Mouse (Mus musculus) CH12.LX (cell line): ENCODE data around the gene Bloc1s1. TPM values are rescaled to one million over a fixed set of nuclear protein-coding genes. Genes with fewer than 3 reads are reported as not detected.

Source experiments
- DNase-seq: peaks from one replicate; pipeline ENCODE4 v3.0.0-alpha.2; 2013; ENCODE audit errors: extremely low read depth
- H3K27ac ChIP-seq: 2 replicates; pipeline ENCODE4 v1.5.1; 2012; ENCODE audit warnings: low read depth, mild to moderate bottlenecking, control low read depth, moderate library complexity; ENCODE audit not compliant: insufficient read depth
- H3K27me3 ChIP-seq: replicated peaks from 2 replicates; pipeline ENCODE3; 2012; ENCODE audit warnings: inconsistent platforms
- H3K36me3 ChIP-seq, 2 experiments: replicated peaks in 1 of 2; 2 replicates each; pipeline versions ENCODE3 to v1.6.1; 2012; ENCODE audit warnings: inconsistent platforms in 1 of 2, low read length in 1 of 2, mild to moderate bottlenecking in 1 of 2, mixed read lengths in 1 of 2, moderate library complexity in 1 of 2; ENCODE audit not compliant: control insufficient read depth in 1 of 2, insufficient read depth in 1 of 2
- H3K4me1 ChIP-seq, 2 experiments: 2 replicates each; pipeline ENCODE4 v1.6.1; 2012; ENCODE audit warnings: inconsistent platforms in 1 of 2, moderate library complexity in 1 of 2; ENCODE audit not compliant: insufficient read depth in 2 of 2, control insufficient read depth in 1 of 2
- H3K4me2 ChIP-seq: 2 replicates; pipeline ENCODE4 v1.6.1; 2012; ENCODE audit warnings: low read depth, mild to moderate bottlenecking, control low read depth; ENCODE audit not compliant: poor library complexity, insufficient read depth, severe bottlenecking
- H3K4me3 ChIP-seq, 3 experiments: fragments of 150-350 bp in 1 of 3; sonication (generic) in 1 of 3; replicated peaks in 1 of 3; 2 replicates each; pipeline versions ENCODE3 to v1.5.1; 2011 to 2012; ENCODE audit warnings: low read depth in 2 of 3, low read length in 2 of 3, mild to moderate bottlenecking in 2 of 3, moderate library complexity in 2 of 3, control low read depth in 1 of 3, improper control_type of control experiment in 1 of 3, inconsistent platforms in 1 of 3, mixed read lengths in 1 of 3; ENCODE audit not compliant: poor library complexity in 1 of 3
- H3K79me2 ChIP-seq: replicated peaks from 2 replicates; pipeline ENCODE4 v1.6.1; 2012; ENCODE audit warnings: mild to moderate bottlenecking, moderate library complexity; ENCODE audit not compliant: control insufficient read depth, poor library complexity, insufficient read depth, severe bottlenecking; ENCODE audit errors: extremely low read depth
- H3K9ac ChIP-seq: 2 replicates; pipeline ENCODE4 v1.6.1; 2012; ENCODE audit warnings: low read depth, mild to moderate bottlenecking, control low read depth, moderate library complexity; ENCODE audit not compliant: insufficient read depth
- H3K9me3 ChIP-seq: replicated peaks from 2 replicates; pipeline ENCODE3; 2012; ENCODE audit warnings: low read length, inconsistent platforms, mixed read lengths
- CHD2 ChIP-seq: IDR thresholded peaks from 2 replicates; pipeline ENCODE4 v1.6.1; 2011; ENCODE audit warnings: low read length, improper control_type of control experiment
- ELF1 ChIP-seq: IDR thresholded peaks from 2 replicates; pipeline ENCODE4 v1.6.1; 2014; ENCODE audit warnings: low read depth, mild to moderate bottlenecking, inconsistent platforms, low read length, improper control_type of control experiment
- GABPA ChIP-seq: IDR thresholded peaks from 2 replicates; pipeline ENCODE4 v1.6.1; 2012; ENCODE audit warnings: low read depth, low read length, improper control_type of control experiment, inconsistent platforms; ENCODE audit not compliant: insufficient replicate concordance
- JUND ChIP-seq: conservative IDR thresholded peaks from 2 replicates; pipeline ENCODE4 v1.6.1; 2011; ENCODE audit warnings: low read depth, low read length, improper control_type of control experiment
- KAT2A ChIP-seq: IDR thresholded peaks from 2 replicates; pipeline ENCODE4 v1.6.1; 2012; ENCODE audit warnings: low read length, improper control_type of control experiment, inconsistent platforms; ENCODE audit not compliant: insufficient replicate concordance
- MAFK ChIP-seq: IDR thresholded peaks from 2 replicates; pipeline ENCODE4 v1.6.1; 2011; ENCODE audit warnings: low read length, improper control_type of control experiment; ENCODE audit not compliant: insufficient replicate concordance
- MAZ ChIP-seq: IDR thresholded peaks from 2 replicates; pipeline ENCODE4 v1.6.1; 2012; ENCODE audit warnings: low read depth, mild to moderate bottlenecking, inconsistent platforms, low read length, improper control_type of control experiment, moderate library complexity
- MXI1 ChIP-seq: IDR thresholded peaks from 2 replicates; pipeline ENCODE4 v1.6.1; 2011; ENCODE audit warnings: mild to moderate bottlenecking, low read depth, low read length, improper control_type of control experiment
- NELFE ChIP-seq: IDR thresholded peaks from 2 replicates; pipeline ENCODE4 v1.6.1; 2011; ENCODE audit warnings: low read depth, low read length, improper control_type of control experiment
- POLR2A ChIP-seq: IDR thresholded peaks from 2 replicates; pipeline ENCODE4 v1.6.1; 2011; ENCODE audit warnings: low read depth, mild to moderate bottlenecking, improper control_type of control experiment, low read length
- RAD21 ChIP-seq: IDR thresholded peaks from 2 replicates; pipeline ENCODE4 v1.6.1; 2011; ENCODE audit warnings: low read depth, mild to moderate bottlenecking, low read length, improper control_type of control experiment, moderate library complexity
- SIN3A ChIP-seq: IDR thresholded peaks from 2 replicates; pipeline ENCODE4 v1.6.1; 2012; ENCODE audit warnings: low read length, improper control_type of control experiment, inconsistent platforms
- SMC3 ChIP-seq: IDR thresholded peaks from 2 replicates; pipeline ENCODE4 v1.6.1; 2011; ENCODE audit warnings: low read depth, low read length, improper control_type of control experiment
- UBTF ChIP-seq: IDR thresholded peaks from 2 replicates; pipeline ENCODE4 v1.6.1; 2012; ENCODE audit warnings: low read depth, mild to moderate bottlenecking, inconsistent platforms, low read length, improper control_type of control experiment, moderate library complexity
- ZC3H11A ChIP-seq: IDR thresholded peaks from 2 replicates; pipeline ENCODE4 v1.6.1; 2012; ENCODE audit warnings: low read depth, mild to moderate bottlenecking, inconsistent platforms, low read length, improper control_type of control experiment
- ZKSCAN1 ChIP-seq: IDR thresholded peaks from 2 replicates; pipeline ENCODE4 v1.6.1; 2012; ENCODE audit warnings: low read depth, inconsistent platforms, low read length, improper control_type of control experiment, borderline replicate concordance
- dilution Hi-C: fragments of 300-500 bp; cut with MboI; formaldehyde crosslinking; loops from 2 replicates; pipeline ENCODE4 v1.14.3; 2020; ENCODE audit warnings: low sequenced_read_pairs; ENCODE audit not compliant: extremely low pct_unique_long_range_greater_than_20kb, extremely low pct_ligation_motif_present
- in situ Hi-C: fragments of 300-500 bp; cut with MboI; formaldehyde crosslinking; loops from 3 replicates; pipeline ENCODE4 v1.14.3; 2019; ENCODE audit warnings: low sequenced_read_pairs, low pct_ligation_motif_present, low pct_unique_long_range_greater_than_20kb, mixed read lengths
- polyA plus RNA-seq: library from polyadenylated mRNA; unstranded; fragments of >175 nt; gene quantifications from 2 replicates; pipeline ENCODE4 v1.2.1, GENCODE M21; 2012; ENCODE audit warnings: low read depth; ENCODE audit not compliant: insufficient read length
- total RNA-seq, 2 experiments: library from RNA; depleted of rRNA; stranded (reverse); fragments of 300-350 nt in 1 of 2; fragments of >200 nt in 1 of 2; gene quantifications; 2 replicates each; pipeline ENCODE4 v1.2.3; 2012 to 2014

Bloc1s1 gene
- total and polyA plus RNA-seq, 3 experiments = 34.1 to 74.4 (median 37.1) TPM

DNA sequence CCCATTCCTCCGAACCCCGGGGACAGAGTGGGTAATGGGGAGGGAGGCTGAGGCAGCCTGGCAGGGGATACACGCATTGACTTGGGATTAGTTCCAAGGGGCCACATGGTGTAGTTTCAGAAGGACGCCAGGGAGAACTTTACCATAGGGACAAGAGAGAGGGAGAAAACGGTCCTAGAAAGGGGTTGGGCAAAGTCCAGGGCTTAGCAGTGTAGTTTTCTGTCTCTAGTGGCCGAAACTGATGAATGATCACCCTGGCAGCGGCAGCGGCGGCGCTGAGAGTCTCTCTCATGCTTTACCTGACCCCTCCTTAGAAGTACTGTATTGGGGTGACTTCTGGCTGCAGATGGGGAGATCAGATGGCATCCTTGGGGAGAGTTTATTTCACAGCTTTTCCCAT is 34.5 kb upstream of the Bloc1s1 start:
- dilution Hi-C loops (no loop called here), in situ Hi-C loops (no loop called here)
- Histone ChIP-seq H3K36me3 (no peaks in the 10 kb centered on the region), H3K79me2 (no peaks in the 10 kb centered on the region; the same call in 1 of the 2 replicates), H3K4me2 (no peak overlapping the region), H3K4me3 (no peak overlapping the region), H3K27me3 (peaks cover 2% of the 10 kb centered on the region), H3K27ac (no peak overlapping the region), H3K9ac (no peak overlapping the region), H3K9me3 (no peaks in the 10 kb centered on the region), H3K4me1 (peaks cover 0 to 13% of the 10 kb centered on the region in 2 experiments; a peak in 2 of 4 replicates)
- TF ChIP-seq ELF1 (no peak), JUND (no peak), SMC3 (no peak)
- no peak for DNase-seq

DNA sequence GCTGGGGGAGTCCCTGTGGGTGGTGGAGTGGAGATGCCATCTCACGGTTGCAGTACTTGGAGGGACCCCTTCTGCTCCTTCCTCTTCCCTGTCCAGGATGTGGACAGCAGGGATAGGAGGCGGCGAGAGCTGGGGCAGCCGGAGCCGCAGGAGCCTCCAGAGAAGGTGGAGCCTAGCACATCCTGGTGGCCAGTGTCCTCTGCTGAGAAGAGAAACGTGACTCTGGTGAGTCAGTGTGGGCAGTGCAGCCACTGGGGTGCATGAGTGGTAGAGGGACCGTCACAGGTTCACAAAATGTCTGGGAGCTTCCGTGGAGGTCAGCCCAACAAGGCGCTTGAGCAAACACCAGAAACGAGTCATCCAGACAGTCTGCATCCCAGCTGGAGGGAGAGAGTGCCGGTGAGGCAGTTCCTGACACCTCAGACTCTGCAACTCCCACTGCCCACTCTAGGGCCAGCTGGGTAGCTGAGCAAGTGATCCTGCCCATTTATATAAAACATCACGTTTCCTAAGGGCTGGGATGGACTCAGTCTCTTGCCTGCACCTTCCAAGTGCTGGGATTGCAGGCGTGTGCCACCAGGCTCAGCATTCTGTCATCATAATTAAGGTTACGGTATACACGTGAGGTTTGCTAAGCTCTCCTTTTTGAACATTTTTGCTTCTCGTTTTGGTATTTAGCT is 26.5 kb upstream of the Bloc1s1 start:
- H3K4me1 ChIP-seq = no peaks in the 10 kb centered on the region
- DNase-seq = no peak
- H3K79me2 ChIP-seq = no peaks in the 10 kb centered on the region
- in situ Hi-C loops = no loop called here
- no peak overlapping the region for H3K4me2 ChIP-seq
- TF ChIP-seq KAT2A (no peak), RAD21 (no peak), UBTF (no peak), CHD2 (no peak), NELFE (no peak), ZKSCAN1 (no peak)
- no peak overlapping the region for H3K27ac ChIP-seq
- no peak overlapping the region for H3K9ac ChIP-seq
- H3K27me3 ChIP-seq = peaks cover 3% of the 10 kb centered on the region
- no peaks in the 10 kb centered on the region for H3K9me3 ChIP-seq
- H3K4me3 ChIP-seq = no peak overlapping the region
- H3K36me3 ChIP-seq = no peaks in the 10 kb centered on the region
- dilution Hi-C loops = no loop called here

DNA sequence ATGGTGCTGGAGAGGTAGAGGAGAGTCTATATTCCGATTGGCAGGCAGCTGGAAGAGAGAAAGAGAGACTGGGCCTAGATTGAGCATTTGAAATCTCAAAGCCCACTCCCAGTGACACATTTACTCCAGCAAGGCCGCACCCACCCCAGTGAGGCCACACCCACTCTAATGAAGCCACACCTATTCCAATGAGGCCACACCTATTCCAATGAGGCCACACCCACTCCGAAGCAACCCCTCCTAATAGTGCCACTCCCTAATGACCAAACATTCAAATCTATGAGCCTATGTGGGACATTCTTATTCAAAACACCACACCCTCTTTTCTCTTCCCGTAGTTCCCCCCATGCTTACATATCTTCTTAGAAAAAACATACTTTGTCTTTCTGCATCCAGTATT is 23.7 kb upstream of the Bloc1s1 start:
- Histone ChIP-seq H3K36me3 (no peaks in the 10 kb centered on the region), H3K9ac (no peak overlapping the region), H3K4me2 (no peak overlapping the region), H3K4me3 (no peak overlapping the region), H3K79me2 (no peaks in the 10 kb centered on the region), H3K9me3 (no peaks in the 10 kb centered on the region), H3K27ac (no peak overlapping the region), H3K27me3 (peaks cover 23% of the 10 kb centered on the region), H3K4me1 (no peaks in the 10 kb centered on the region)
- no peak for DNase-seq
- TF ChIP-seq CHD2 (no peak), POLR2A (no peak), MXI1 (no peak), GABPA (no peak), ZKSCAN1 (no peak), MAZ (no peak), MAFK (no peak), SIN3A (no peak), KAT2A (no peak), ZC3H11A (no peak)
- dilution Hi-C loops (no loop called here), in situ Hi-C loops (no loop called here)
